Mouse (Mus musculus) frontal cortex, postnatal 10 days (tissue): ENCODE measurements around the gene Adarb1.

Experiments
- DNase-seq, 2 experiments: peaks; one replicate each; pipeline ENCODE4 v3.0.0; 2022; ENCODE audit warnings: low spot score in 2 of 2, mixed read lengths in 1 of 2

Gene Adarb1

DNA sequence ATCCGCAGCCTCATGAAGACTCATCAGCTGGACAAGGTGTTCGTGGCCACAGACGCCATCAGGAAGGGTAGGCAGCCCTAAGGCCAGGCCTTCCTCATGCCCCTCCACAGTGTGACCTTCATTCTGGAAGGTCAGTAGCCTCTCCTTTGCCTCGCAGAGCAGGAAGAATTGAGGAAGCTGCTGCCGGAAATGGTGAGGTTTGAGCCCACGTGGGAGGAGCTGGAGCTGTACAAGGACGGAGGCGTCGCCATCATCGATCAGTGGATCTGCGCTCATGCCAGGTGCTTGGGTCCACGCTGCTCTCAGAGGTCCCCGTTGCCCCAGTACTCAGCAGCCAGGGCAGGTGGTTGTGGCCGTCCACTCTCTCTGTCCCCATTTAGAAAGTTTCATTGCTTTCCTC, 151.0 kb downstream of the Adarb1 start:
- no peak for DNase-seq

DNA sequence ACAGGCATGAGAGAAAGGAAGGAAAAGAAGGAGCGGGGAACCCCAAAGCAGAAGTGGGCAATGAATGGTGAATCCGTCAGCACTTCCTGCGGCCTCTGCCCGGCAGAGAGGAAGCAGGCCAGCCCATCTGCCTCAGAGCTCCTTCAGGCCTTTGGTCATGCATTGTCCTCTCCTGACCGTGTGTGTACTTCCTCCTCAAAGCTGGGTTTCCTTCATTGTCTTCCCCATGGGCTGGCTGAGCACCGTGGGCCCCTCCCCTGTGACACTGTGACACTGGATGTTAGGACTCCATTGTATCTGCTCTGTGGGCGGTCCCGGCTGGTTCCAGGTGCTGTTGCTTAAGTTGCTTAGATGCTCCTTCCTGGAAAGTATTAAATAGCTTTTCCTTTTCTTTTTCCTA, 151.8 kb downstream of the Adarb1 start:
- DNase-seq = no peak

DNA sequence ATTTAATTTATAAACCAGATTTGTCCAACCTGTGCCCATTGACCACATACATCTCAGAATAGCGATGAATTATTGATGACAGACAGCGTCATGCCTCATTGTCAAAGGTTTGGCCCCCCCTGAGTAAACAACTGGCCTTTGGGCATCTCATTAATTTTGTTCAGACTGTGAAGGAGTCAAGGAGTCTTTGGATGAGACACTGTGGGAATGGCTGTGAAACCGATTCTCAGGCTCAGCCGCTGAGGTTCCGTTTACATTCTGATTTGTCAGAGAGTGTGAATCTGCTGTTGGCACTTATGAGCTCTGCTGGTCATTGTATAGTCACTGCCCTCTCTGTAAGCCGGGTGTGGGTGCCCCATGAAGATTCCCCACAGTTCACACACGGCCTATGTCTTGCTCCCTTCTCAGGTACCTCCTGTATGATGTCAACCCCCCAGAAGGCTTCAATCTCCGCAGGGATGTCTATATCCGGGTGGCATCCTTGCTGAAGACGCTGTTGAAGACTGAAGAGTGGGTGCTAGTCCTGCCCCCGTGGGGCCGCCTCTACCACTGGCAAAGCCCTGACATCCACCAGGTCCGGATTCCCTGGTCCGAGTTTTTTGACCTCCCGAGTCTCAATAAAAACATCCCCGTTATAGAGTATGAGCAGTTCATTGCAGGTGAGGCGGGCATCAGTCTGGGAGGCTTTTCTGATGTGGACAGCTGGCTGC, 157.7 kb downstream of the Adarb1 start:
- DNase-seq = no peak

DNA sequence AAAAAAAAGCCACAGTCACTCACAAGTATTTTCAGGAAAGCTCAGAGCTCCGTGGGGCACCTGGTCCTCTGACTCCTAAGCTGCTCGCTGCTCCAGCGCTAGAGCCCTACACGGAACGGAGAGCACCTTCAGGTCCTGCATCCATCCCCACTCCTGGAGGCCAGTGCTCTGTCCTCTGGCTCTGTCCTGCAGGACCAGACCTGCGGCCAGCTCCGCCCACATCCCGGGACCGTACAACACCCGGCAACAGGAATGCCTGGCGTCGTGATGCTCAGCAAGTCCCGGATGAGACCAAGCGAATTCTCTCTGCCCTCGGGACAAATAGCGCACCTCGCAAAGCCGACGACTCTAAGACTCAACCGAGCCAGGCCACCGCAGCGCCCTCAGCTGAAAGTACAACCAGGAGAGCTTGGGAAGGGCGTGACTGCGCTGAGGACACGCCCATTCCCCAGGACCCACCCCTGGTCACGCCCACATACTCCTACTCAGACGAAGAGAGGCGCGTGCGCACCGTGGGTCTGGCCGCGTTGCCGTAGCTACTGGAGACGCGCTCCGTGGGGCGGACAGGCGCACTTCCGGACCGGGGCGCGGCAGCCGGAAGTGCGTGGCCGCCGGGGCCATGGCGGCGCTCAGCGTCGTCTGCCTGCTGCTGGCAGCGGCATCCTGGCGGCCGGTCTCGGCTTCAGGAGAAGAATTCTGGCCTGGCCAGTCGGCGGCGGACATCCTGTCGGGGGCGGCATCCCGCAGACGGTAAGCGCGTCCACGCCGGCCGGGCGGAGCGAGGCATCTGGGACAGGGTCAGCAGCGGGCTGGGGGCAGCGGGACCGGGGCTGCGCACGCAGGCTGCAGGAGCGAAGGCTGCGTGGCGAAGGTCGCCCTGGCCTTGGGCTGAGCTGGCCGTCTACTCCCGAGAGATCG, 159.1 kb downstream of the Adarb1 start, which contains the start of gene Pofut2:
Gene Pofut2, plus strand, starts transcription at position 515 of the 918 bp plus-strand sequence.
- DNase-seq = peak; percentile 92 to 94

DNA sequence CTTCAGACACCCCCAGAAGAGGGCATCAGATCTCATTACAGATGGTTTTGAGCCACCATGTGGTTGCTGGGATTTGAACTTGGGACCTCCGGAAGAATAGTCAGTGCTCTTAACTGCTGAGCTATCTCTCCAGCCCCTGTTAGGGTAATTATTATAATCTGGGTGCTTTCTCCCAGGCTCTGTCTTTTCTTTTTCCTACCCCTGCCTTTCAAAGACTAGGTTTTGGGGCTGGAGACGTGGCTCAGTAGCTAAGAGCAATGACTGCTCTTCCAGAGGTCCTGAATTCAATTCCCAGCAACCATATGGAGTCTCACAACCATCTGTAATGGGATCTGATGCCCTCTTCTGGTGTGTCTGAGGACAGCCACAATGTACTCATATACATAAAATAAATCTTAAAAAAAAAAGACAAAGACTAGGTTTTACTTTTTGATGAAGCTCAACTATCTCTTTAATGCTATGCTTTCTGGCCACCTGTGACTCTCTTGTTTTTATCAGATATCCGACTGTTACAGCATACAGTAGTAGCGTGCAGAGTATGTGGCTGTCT, 160.0 kb downstream of the Adarb1 start:
- no peak for DNase-seq

DNA sequence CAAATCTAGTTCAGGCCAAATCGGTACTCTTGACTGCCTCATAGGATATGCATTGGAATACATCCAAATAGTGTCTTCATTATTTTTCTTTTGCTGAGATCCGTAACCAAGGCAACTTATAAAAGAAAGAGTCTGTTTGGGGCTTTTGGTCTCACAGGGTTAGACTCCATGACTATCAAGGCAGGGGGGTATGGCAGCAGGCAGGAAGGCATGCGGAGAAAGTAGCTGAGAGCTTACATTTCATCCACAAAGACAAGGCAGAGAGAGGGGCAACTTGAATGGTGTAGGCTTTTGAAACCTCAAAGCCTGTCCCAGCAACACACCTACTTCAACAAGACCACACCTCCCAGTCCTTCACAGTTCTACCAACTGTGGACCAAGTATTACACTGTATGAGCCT, 162.4 kb downstream of the Adarb1 start:
- no peak for DNase-seq

DNA sequence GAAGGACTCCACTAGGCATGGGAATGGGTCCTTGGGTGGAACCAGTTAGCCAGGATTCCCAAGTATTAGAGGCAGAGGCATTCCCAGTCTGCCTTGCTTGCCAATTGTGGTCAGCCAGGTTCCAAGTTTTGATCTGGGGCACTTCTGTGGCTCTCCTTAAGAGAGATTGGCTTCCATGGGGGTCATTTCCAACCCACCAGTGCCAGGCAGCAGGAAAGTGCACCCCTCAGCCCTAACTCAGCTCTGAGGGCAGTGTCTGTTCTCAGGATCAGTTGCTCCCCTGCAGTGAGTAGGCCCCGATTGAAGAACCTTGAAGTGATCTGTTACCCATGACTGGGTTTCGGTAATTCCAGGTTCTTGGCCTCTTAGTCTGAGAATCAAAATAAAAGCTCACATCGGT, 162.8 kb downstream of the Adarb1 start:
- DNase-seq = no peak

DNA sequence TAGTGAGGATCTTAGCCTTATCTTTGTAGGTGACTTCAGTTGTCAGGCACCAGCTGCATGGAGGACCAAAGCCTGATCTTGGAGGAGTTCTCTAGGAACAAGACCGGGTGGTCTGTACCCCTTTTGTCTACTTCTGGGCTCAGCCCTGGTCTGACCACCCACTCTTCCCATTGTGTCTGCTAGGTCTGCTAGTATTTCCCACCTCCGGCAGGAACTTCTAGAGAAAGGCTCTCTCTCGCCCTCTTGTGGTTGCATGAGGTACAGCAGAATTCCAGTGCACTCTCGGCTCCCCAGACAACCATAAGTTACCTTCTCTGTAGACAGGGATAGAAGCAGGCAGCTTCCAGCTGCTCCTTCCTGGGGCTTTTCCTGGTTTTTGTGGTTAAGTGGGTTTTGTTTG, 165.3 kb downstream of the Adarb1 start:
- DNase-seq = peak in 1 of 2 experiments; percentile 78

DNA sequence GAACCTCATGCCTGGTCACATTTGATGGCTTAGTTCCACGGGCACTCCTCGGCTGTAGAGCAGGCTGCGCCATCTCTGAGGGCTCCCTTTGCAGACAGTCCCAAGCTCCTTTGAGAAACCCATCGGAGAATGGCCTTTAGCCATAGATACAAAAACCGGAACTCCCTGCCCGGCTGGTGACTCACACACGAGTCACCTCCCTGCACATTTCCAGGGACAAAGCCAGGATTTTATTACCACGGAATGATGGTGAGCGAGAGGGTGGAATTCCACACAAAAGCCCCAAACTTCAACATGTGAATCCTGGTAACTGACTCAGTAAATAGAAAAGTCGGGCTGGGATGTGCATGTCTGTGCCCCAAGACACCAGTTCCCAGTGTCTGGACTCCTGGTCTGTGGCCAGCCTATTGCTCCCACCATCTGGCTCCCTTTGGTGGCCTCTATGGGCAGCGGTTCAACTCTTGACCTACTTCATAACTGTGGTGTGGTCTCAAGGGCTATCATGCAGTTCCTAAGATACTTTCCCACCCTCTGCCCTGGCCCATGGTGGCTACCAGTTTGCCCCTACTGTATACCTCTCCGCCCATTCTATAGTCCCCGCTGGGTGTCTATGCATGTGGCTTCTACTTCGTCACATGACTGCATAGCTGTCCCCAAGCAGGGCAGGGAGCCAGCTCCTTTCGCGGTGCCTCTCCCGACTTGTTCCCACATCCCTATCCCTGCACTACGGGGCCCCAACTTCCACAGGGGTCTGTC, 166.1 kb downstream of the Adarb1 start:
- no peak for DNase-seq

DNA sequence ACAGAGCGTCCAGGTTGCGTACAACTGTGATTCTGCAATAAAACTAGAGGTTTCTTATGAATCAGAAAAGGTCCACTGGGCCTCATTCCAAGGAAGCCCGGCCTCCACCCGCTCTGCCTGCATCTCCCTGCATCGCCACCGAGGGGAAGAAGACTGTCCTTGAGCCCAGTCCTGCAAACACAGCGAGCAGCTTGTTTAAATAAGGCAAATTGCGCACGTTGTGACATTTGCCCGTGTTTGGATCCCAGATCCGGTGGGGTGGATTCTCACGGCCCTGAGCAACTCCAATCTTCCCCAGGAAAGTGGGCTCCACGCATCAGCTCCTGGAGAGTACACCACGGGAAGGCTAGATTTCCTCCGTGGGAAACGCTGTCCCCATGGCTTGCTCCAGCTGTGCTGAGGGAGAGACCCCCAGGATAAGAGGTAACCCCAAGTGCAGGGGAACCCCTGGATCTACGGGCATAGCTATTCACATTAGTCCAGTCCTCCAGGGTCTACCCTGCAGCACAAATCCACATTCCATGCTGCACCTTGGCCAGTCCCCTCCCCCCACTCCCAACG, 166.8 kb downstream of the Adarb1 start:
- no peak for DNase-seq

DNA sequence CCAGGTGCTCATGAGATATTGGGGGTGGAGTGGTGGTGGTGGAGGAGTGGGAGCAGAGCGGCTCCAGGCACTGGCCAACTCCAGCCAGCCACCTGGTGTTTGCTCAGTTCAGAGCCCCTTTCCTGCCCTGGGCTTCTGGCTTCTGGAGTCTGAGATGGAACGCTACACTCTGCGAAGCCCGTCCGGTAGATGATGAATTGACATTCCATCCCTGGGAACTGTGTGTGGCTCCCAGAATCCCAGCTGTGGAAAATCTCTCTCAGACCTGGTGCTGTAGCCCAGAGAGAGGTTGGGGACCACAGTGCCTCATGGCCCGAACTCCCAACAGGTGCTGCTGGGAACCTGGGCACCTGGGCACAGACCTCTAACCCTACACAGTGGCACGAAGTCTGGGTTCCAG, 170.4 kb downstream of the Adarb1 start:
- DNase-seq = no peak

DNA sequence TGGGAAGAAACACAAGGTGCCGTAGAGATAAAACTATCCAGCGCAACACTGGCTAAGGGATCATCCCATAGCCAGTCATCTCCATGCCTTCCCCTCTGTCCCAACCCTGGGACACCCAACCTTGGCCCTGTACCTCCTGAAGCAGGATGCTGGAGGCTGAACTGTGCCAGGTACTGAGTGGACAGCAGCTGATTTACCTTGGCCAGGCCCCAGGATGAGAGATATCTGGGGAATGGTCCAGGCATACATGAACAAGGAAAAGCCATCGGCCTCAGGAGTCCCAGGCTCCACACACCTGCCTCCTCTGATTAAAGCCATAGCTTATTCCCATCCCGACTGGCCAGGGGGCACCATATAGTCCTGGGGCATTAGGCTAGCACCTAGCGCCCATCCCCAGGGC, 171.0 kb downstream of the Adarb1 start:
- no peak for DNase-seq

DNA sequence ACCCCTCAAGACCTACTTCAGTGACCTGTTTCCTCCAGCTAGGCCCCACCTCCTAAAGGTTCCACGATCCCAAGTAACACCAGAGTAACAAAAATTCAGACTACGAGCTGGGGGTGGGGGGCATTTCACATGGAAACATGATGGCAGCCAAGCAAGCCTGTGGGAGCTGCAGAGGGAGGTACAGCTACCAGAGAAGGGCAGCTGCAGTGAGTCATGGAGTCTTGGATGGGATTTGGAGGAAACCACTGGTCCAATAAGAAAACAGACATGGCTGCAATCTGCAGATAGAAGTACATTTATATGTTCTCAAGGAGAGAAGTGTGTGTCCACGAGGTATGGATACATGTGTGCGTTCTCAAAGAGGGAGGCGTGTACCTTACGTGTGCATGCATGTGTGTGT, 173.3 kb downstream of the Adarb1 start:
- DNase-seq = no peak

DNA sequence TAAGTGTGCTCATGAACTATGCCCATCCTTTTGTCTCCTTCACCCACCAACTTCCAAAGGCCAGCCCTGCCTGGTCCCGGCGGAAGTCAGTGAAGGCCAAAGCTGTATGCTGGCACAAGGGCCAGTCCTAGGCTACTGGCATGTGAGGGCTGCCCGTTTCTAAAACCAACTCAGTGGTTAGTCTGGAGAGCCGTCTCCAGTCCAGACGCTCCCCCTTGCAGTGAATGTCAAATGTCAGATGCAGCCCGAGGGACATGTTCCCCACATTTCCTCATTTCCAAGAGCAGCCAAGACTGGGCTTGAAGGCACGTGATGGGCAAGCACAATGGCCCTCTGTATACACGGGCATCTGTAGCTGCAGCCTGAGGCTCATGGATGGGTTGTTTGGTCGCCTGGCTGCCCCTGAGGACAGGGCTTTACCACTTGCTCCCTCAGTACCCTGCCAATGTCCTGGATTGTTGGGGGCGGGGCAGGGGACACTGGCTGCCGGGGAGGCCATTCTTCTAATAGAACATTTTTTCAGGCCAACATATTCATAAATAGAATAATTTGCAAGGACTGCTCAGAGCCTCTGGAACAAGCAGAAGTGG, 174.4 kb downstream of the Adarb1 start:
- no peak for DNase-seq

DNA sequence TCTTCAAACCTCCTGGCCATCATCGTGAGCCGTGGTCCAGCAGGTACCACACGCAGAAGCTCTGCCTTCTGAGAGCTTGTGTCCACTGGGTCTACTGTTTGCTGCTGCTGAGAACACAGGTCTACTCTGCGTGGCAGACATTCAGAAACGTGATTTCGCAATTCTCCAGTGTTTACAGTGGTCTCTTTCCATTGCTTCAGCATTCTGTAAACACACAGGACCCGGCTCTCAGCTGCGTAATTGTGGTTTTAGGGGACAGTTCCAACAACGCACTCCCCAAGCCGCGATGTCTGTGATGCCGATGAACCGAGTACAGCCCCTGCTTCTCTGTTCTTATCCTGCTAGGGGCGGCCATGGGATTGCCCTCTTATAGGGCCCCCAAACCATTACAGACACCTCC, 175.2 kb downstream of the Adarb1 start:
- DNase-seq = no peak

DNA sequence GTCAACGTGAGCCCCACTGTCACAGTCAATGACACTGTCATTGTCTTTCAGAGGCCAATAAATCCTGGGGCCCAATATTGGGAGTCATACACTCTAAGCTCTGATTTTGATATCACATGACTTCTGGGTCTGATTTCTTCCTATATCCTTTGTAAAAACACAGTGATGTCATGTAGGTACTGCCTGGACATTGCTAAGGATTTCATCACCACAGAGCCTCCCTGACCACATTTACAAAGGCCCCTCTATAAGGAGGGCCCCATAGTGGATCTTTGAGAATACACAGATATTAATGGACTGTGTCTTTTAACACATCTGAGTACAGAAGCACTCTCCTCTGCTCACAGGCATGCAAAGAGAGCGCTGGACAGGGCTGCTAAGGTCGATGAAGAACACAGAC, 175.7 kb downstream of the Adarb1 start:
- no peak for DNase-seq

DNA sequence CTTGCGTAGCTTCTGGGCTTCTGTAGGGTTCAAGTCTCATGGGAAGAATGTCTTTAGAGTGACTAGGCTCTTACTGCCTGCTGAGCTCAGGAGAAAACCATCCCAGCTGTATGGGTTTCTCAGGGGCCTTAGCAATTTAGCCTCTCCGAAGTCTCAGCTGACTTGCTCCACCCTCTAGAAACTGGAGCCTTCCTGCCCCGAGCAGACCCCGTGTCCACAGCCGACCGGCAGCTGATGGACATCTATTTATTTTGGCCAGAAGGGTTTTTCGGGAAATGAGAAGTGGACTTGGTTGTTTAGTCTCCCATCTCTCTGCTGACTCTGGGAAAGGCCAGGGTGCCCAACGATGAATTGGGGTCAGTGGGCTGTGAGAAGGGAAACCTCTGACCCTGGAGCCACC, 177.3 kb downstream of the Adarb1 start:
- DNase-seq = no peak
